Mouse (Mus musculus): ENCODE data around the gene Pycard.

GRCm38 (mm10) chr7:128012136-128012780 is 18.6 kb upstream of the Pycard start:
- TF ChIP-seq CTCF (IDR thresholded peaks at IDR 0.05; ENCODE audit: low read depth, low read length) (no peak), POLR2A (IDR thresholded peaks at IDR 0.05; ENCODE audit: borderline replicate concordance, low read depth, low read length) (no peak)

Measured in bone marrow macrophage, adult 2 months (primary cell).